Mouse (Mus musculus): ENCODE data around the gene Drd1. TPM values are rescaled to one million over a fixed set of nuclear protein-coding genes. Genes with fewer than 3 reads are reported as not detected.

Gene Drd1
- polyA plus RNA-seq, 1 experiment from 2014 or later = 0.12 TPM

- H3K27me3 ChIP-seq (replicated peaks) = no peaks in the 10 kb centered on the region
- H3K27ac ChIP-seq (replicated peaks) = peak overlapping the region; percentile 77
- peaks cover 33% of the 10 kb centered on the region for H3K4me1 ChIP-seq
- peak overlapping the region; percentile 84 for H3K4me2 ChIP-seq
- no peaks in the 10 kb centered on the region for H3K9me3 ChIP-seq
- WGBS = 28% methylated on average over 10 of the region's 10 CpGs
- H3K36me3 ChIP-seq = no peaks in the 10 kb centered on the region
- H3K9ac ChIP-seq = peak overlapping the region; percentile 91
- H3K4me3 ChIP-seq = peak overlapping the region; percentile 88
- ATAC-seq (ENCODE audit: extremely low read depth, insufficient number of reproducible peaks, low FRiP score, low TSS enrichment) = no peak
These were observed 17.1 kb upstream of the Drd1 start for GRCm38 (mm10) chr13:54072526-54073057.

DNA sequence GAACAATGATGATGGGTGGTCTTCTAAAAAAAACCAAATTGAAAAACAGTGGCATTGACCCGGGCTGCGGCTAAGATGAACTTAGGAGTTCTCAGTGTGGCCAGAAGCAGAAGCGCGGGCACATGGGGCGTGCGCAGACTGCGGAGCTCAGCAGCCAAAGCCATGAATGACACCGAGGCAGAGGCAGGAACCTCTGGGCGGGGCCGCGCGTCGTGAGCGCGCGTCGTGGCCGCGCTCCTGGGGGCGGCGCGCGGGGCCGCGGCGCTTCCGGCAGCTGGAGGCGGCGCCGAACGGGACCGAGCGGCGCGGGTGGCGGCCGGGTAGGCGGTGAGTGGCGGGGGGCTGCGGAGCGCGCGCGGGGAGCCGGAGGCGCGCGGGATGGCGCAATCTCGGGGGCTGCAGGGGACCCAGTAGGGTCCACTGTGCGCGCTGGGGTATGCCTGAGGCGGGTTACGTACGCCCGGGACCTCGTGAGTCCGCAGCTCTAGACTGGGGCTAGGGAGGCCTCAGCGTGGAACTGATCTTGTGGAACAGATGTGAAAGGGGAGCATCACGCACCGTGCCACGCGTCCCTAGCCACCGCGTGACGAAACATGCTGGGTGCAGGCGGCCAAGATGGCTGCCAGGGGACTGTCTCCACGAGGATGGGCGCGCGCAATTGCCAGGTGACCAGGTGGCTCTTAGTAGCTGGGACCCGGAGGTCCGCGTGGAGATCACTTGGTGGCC is 16.3 kb upstream of the Drd1 start, which contains the start of gene Sfxn1:
Sfxn1 (plus strand) TSS at position 264 of the 726 bp plus-strand sequence.
- ATAC-seq (ENCODE audit: extremely low read depth, insufficient number of reproducible peaks, low FRiP score, low TSS enrichment) = peak; percentile 60
- H3K9ac ChIP-seq = peak within 1 kb of the TSS; percentile 91
- WGBS = under 1% methylated on average over 74 of the region's 74 CpGs

GRCm38 (mm10) chr13:54071011-54071410 is 15.5 kb upstream of the Drd1 start:
- Histone ChIP-seq H3K9ac (no peak overlapping the region), H3K27me3 (replicated peaks) (no peaks in the 10 kb centered on the region), H3K4me1 (peaks cover 22% of the 10 kb centered on the region), H3K36me3 (no peaks in the 10 kb centered on the region), H3K9me3 (no peaks in the 10 kb centered on the region), H3K4me3 (no peak overlapping the region), H3K4me2 (no peak overlapping the region), H3K27ac (replicated peaks) (no peak overlapping the region)
- ATAC-seq (ENCODE audit: extremely low read depth, insufficient number of reproducible peaks, low FRiP score, low TSS enrichment) = no peak
- 92% methylated on average over 9 of the region's 9 CpGs for WGBS

More for the DNA sequence above, 16.3 kb upstream of the Drd1 start, which contains the start of gene Sfxn1:
- Histone ChIP-seq H3K4me3 (peak within 1 kb of the TSS; percentile 88), H3K4me1 (peaks cover 26% of the 10 kb centered on the region), H3K27me3 (replicated peaks) (no peaks in the 10 kb centered on the region), H3K36me3 (no peaks in the 10 kb centered on the region), H3K4me2 (peak within 1 kb of the TSS; percentile 84), H3K27ac (replicated peaks) (peak within 1 kb of the TSS; percentile 77), H3K9me3 (no peaks in the 10 kb centered on the region)

DNA sequence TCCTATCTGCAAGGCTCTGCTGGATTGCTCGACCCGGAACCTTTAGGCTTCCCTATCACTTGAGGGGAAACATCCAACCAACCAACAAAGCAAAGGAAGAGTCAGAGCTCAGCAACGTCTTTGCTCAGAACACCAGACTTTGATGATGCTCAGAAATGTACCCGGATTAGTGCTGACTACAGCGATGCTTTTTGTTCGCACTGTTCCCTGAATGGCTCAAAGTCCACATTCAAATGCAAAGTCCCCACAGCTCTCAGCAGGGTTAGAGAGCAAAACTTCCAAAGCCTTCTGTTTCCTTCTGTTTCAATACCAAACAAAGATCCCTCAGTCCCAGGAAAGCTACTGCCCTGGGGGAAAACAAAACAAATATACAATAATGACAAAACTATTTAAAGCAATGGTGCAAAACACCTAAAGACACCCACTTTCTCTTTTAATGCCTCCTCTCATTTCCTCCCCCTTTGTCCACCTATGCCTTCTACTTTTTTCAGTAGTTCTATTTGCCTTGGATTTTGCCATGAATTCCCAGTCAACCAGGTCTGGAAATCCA is 12.2 kb upstream of the Drd1 start:
- no peaks in the 10 kb centered on the region for H3K9me3 ChIP-seq
- H3K4me2 ChIP-seq = no peak overlapping the region
- no peaks in the 10 kb centered on the region; the same call in 1 of the 2 replicates for H3K27me3 ChIP-seq (replicated peaks)
- no peak for ATAC-seq (ENCODE audit: extremely low read depth, insufficient number of reproducible peaks, low FRiP score, low TSS enrichment)
- no peak overlapping the region for H3K27ac ChIP-seq (replicated peaks)
- 45% methylated on average over 6 of the region's 6 CpGs for WGBS
- peaks cover 7% of the 10 kb centered on the region for H3K4me1 ChIP-seq
- H3K36me3 ChIP-seq = no peaks in the 10 kb centered on the region
- H3K9ac ChIP-seq = no peak overlapping the region
- no peak overlapping the region for H3K4me3 ChIP-seq

GRCm38 (mm10) chr13:54066081-54066746 is 10.7 kb upstream of the Drd1 start:
- H3K36me3 ChIP-seq = no peaks in the 10 kb centered on the region
- H3K9me3 ChIP-seq = no peaks in the 10 kb centered on the region
- no peaks in the 10 kb centered on the region; the same call in 1 of the 2 replicates for H3K27me3 ChIP-seq (replicated peaks)
- 69% methylated on average over 3 of the region's 3 CpGs for WGBS
- no peak overlapping the region for H3K4me3 ChIP-seq
- no peak overlapping the region for H3K9ac ChIP-seq
- H3K4me1 ChIP-seq = no peaks in the 10 kb centered on the region
- no peak overlapping the region for H3K27ac ChIP-seq (replicated peaks)
- no peak for ATAC-seq (ENCODE audit: extremely low read depth, insufficient number of reproducible peaks, low FRiP score, low TSS enrichment)
- H3K4me2 ChIP-seq = no peak overlapping the region

GRCm38 (mm10) chr13:54063292-54063691 is 7.8 kb upstream of the Drd1 start:
- Histone ChIP-seq H3K27ac (replicated peaks) (no peak overlapping the region), H3K27me3 (replicated peaks) (peaks cover 5% of the 10 kb centered on the region; the same call in 1 of the 2 replicates), H3K9me3 (no peaks in the 10 kb centered on the region), H3K36me3 (no peaks in the 10 kb centered on the region), H3K4me3 (no peak overlapping the region), H3K4me1 (no peaks in the 10 kb centered on the region), H3K9ac (no peak overlapping the region), H3K4me2 (no peak overlapping the region)
- no peak for ATAC-seq (ENCODE audit: extremely low read depth, insufficient number of reproducible peaks, low FRiP score, low TSS enrichment)
- 3% methylated on average over 3 of the region's 3 CpGs for WGBS

DNA sequence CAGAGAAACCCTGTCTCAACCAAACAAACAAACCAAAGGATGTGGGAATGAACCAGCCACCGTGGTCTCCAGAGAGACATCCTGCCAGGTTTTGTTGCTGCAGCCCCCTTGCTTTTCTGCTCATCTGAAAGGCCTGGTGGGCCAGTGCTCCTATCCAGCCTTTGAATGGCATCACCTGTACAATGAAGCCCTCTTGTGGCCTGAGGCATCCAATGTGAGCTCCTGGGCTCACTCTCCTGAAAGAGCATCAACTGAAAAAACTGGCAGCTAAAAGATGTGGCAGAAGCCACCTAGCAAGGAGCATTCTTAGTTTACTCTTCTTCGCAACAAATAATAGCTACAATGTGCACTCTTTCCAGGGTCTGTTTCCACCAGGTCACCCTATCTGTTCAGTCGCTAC is 6.6 kb upstream of the Drd1 start:
- Histone ChIP-seq H3K4me1 (no peaks in the 10 kb centered on the region), H3K4me3 (no peak overlapping the region), H3K36me3 (no peaks in the 10 kb centered on the region), H3K9me3 (no peaks in the 10 kb centered on the region), H3K4me2 (no peak overlapping the region), H3K9ac (no peak overlapping the region), H3K27me3 (replicated peaks) (peaks cover 13% of the 10 kb centered on the region), H3K27ac (replicated peaks) (no peak overlapping the region)
- 69% methylated on average over 3 of the region's 3 CpGs for WGBS
- ATAC-seq (ENCODE audit: extremely low read depth, insufficient number of reproducible peaks, low FRiP score, low TSS enrichment) = no peak

GRCm38 (mm10) chr13:54054962-54055361 is 543 bp downstream of the Drd1 start:
- H3K9ac ChIP-seq = peak overlapping the region; percentile 53
- peaks cover 51% of the 10 kb centered on the region for H3K27me3 ChIP-seq (replicated peaks)
- H3K27ac ChIP-seq (replicated peaks) = no peak overlapping the region
- H3K9me3 ChIP-seq = no peaks in the 10 kb centered on the region
- peak overlapping the region; percentile 54 for H3K4me3 ChIP-seq
- H3K4me1 ChIP-seq = peaks cover 8% of the 10 kb centered on the region
- no peaks in the 10 kb centered on the region for H3K36me3 ChIP-seq
- 1% methylated on average over 20 of the region's 20 CpGs for WGBS
- H3K4me2 ChIP-seq = peak overlapping the region; percentile 82
- no peak; the same call in 1 of the 2 replicates for ATAC-seq (ENCODE audit: extremely low read depth, insufficient number of reproducible peaks, low FRiP score, low TSS enrichment)

GRCm38 (mm10) chr13:54051641-54052040 is 3.9 kb downstream of the Drd1 start:
- 65% methylated on average over 7 of the region's 7 CpGs for WGBS
- H3K4me2 ChIP-seq = no peak overlapping the region
- H3K9ac ChIP-seq = no peak overlapping the region
- peaks cover 36% of the 10 kb centered on the region for H3K27me3 ChIP-seq (replicated peaks)
- peaks cover 8% of the 10 kb centered on the region for H3K4me1 ChIP-seq
- H3K9me3 ChIP-seq = no peaks in the 10 kb centered on the region
- no peak overlapping the region for H3K4me3 ChIP-seq
- ATAC-seq (ENCODE audit: extremely low read depth, insufficient number of reproducible peaks, low FRiP score, low TSS enrichment) = no peak
- H3K27ac ChIP-seq (replicated peaks) = no peak overlapping the region
- no peaks in the 10 kb centered on the region for H3K36me3 ChIP-seq

DNA sequence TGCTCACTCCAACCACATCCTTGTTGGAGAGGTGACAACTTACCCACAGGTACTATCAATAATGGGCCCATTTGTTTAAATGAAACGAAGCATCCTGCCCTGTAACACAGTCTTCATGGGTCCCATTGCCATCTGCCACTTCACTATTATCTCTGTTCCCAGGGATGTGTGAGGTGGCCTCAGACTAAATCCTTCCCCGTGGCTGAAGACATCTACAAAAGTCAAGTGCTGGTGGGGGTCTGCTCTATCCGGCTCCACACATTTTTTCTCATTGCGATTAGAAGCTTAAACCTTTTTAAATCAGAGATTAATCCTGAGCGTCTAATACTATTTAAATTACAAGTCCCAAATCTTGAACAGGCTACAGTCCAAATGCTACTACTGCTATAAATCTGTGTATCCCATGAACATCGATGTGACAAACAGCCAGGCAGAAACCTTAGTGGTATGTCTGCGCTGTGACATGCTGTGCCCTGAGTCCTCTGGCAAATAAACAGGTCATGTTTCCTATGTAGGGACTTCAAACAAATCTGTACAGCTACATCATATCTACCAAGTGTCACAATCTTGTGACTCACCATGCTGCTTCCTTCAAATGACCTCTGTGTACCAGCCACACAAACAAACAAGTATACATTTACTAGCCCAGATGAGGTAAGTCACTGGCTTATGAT is 6.7 kb downstream of the Drd1 start:
- no peaks in the 10 kb centered on the region for H3K9me3 ChIP-seq
- H3K4me3 ChIP-seq = no peak overlapping the region
- no peak overlapping the region for H3K9ac ChIP-seq
- H3K27ac ChIP-seq (replicated peaks) = no peak overlapping the region
- ATAC-seq (ENCODE audit: extremely low read depth, insufficient number of reproducible peaks, low FRiP score, low TSS enrichment) = no peak
- no peaks in the 10 kb centered on the region for H3K36me3 ChIP-seq
- no peaks in the 10 kb centered on the region for H3K4me1 ChIP-seq
- no peak overlapping the region for H3K4me2 ChIP-seq
- peaks cover 13% of the 10 kb centered on the region for H3K27me3 ChIP-seq (replicated peaks)
- WGBS = 69% methylated on average over 7 of the region's 7 CpGs

GRCm38 (mm10) chr13:54040256-54040655 is 15.2 kb downstream of the Drd1 start:
- no peak for ATAC-seq (ENCODE audit: extremely low read depth, insufficient number of reproducible peaks, low FRiP score, low TSS enrichment)
- no peaks in the 10 kb centered on the region for H3K4me1 ChIP-seq
- 79% methylated on average over 2 of the region's 2 CpGs for WGBS

More at GRCm38 (mm10) chr13:54040256-54040655, 15.2 kb downstream of the Drd1 start:
- H3K4me2 ChIP-seq = no peak overlapping the region
- no peak overlapping the region for H3K4me3 ChIP-seq
- no peak overlapping the region for H3K27ac ChIP-seq (replicated peaks)
- no peaks in the 10 kb centered on the region for H3K36me3 ChIP-seq
- no peaks in the 10 kb centered on the region for H3K27me3 ChIP-seq (replicated peaks)
- no peaks in the 10 kb centered on the region for H3K9me3 ChIP-seq
- no peak overlapping the region for H3K9ac ChIP-seq
